Mouse (Mus musculus): Measurements from ENCODE around the gene Tshz2. TPM values are rescaled to one million over a fixed set of nuclear protein-coding genes. Genes with fewer than 3 reads are reported as not detected.

Tshz2 gene
- polyA plus RNA-seq, 1 experiment from 2014 or later = 2.5 TPM

- Histone ChIP-seq H3K36me3 (ENCODE audit: control insufficient read depth, insufficient read depth, low read length) (no peaks in the 10 kb centered on the region), H3K9me3 (ENCODE audit: control insufficient read depth, low read length) (no peaks in the 10 kb centered on the region), H3K9ac (ENCODE audit: low read length) (no peak overlapping the region), H3K4me3 (ENCODE audit: low read depth, low read length) (no peak overlapping the region), H3K27ac (ENCODE audit: low read depth, low read length) (no peak overlapping the region), H3K4me1 (replicated peaks; ENCODE audit: control insufficient read depth, insufficient read depth, low read length) (peaks cover 7% of the 10 kb centered on the region; the same call in 1 of the 2 replicates), H3K4me2 (ENCODE audit: low read depth, low read length, severe bottlenecking) (no peak overlapping the region), H3K27me3 (ENCODE audit: control insufficient read depth, insufficient read depth, low read length) (peaks cover 5% of the 10 kb centered on the region)
- WGBS = 88% methylated on average over 5 of the region's 5 CpGs
- ATAC-seq (replicated peaks; ENCODE audit: low FRiP score) (no peak), DNase-seq (ENCODE audit: low spot score) (no peak)
Measured at GRCm38 (mm10) chr2:169787381-169787780, 154.6 kb downstream of the Tshz2 start.

- peaks cover 7% of the 10 kb centered on the region; the same call in 1 of the 2 replicates for H3K4me1 ChIP-seq (replicated peaks; ENCODE audit: control insufficient read depth, insufficient read depth, low read length)
- WGBS = 71% methylated on average over 11 of the region's 11 CpGs
- no peak overlapping the region for H3K27ac ChIP-seq (ENCODE audit: low read depth, low read length)
- DNase-seq (ENCODE audit: low spot score) (no peak), ATAC-seq (replicated peaks; ENCODE audit: low FRiP score) (no peak)
- no peak overlapping the region for H3K4me3 ChIP-seq (ENCODE audit: low read depth, low read length)
- peaks cover 5% of the 10 kb centered on the region for H3K27me3 ChIP-seq (ENCODE audit: control insufficient read depth, insufficient read depth, low read length)
- H3K4me2 ChIP-seq (ENCODE audit: low read depth, low read length, severe bottlenecking) = no peak overlapping the region
- H3K36me3 ChIP-seq (ENCODE audit: control insufficient read depth, insufficient read depth, low read length) = no peaks in the 10 kb centered on the region
- H3K9ac ChIP-seq (ENCODE audit: low read length) = no peak overlapping the region
- H3K9me3 ChIP-seq (ENCODE audit: control insufficient read depth, low read length) = no peaks in the 10 kb centered on the region
Measured at GRCm38 (mm10) chr2:169787906-169788305, 155.1 kb downstream of the Tshz2 start.

GRCm38 (mm10) chr2:169790439-169791131, 157.8 kb downstream of the Tshz2 start:
- DNase-seq (ENCODE audit: low spot score) = peak; percentile 79
- H3K9me3 ChIP-seq (ENCODE audit: control insufficient read depth, low read length) = no peaks in the 10 kb centered on the region
- H3K27ac ChIP-seq (ENCODE audit: low read depth, low read length) = no peak overlapping the region
- no peaks in the 10 kb centered on the region for H3K36me3 ChIP-seq (ENCODE audit: control insufficient read depth, insufficient read depth, low read length)
- peak overlapping the region; percentile 43 for H3K9ac ChIP-seq (ENCODE audit: low read length)
- peak; percentile 86 for ATAC-seq (replicated peaks; ENCODE audit: low FRiP score)
- H3K4me2 ChIP-seq (ENCODE audit: low read depth, low read length, severe bottlenecking) = peak overlapping the region; percentile 38
- H3K27me3 ChIP-seq (ENCODE audit: control insufficient read depth, insufficient read depth, low read length) = peaks cover 22% of the 10 kb centered on the region
- peaks cover 11% of the 10 kb centered on the region; the same call in 1 of the 2 replicates for H3K4me1 ChIP-seq (replicated peaks; ENCODE audit: control insufficient read depth, insufficient read depth, low read length)
- WGBS = 6% methylated on average over 12 of the region's 12 CpGs
- H3K4me3 ChIP-seq (ENCODE audit: low read depth, low read length) = no peak overlapping the region

GRCm38 (mm10) chr2:169792706-169793105, 159.9 kb downstream of the Tshz2 start:
- H3K27ac ChIP-seq (ENCODE audit: low read depth, low read length) = no peak overlapping the region

DNA sequence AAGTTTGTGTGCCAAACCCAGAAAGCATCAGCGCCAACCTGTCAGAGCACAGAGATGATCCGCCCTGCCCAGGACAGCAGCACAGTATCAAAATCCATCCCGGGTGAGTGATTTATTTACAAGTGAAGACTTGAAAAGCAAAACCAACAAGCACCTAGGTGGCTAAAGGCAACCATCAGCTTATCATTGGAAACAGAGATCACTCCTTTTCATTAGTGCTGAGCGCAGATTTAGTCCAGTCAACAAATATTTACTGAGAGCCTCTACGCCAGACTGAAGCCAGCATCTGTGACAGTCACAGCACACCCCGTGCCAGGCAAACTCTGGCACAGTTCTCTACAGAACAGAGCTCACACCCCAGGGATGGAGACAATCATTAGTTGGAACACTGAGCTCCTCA, 169.4 kb downstream of the Tshz2 start:
- no peak overlapping the region for H3K4me2 ChIP-seq (ENCODE audit: low read depth, low read length, severe bottlenecking)
- H3K9me3 ChIP-seq (ENCODE audit: control insufficient read depth, low read length) = no peaks in the 10 kb centered on the region
- H3K36me3 ChIP-seq (ENCODE audit: control insufficient read depth, insufficient read depth, low read length) = no peaks in the 10 kb centered on the region
- 93% methylated on average over 6 of the region's 6 CpGs for WGBS
- H3K27me3 ChIP-seq (ENCODE audit: control insufficient read depth, insufficient read depth, low read length) = no peaks in the 10 kb centered on the region
- H3K4me3 ChIP-seq (ENCODE audit: low read depth, low read length) = no peak overlapping the region
- DNase-seq (ENCODE audit: low spot score) (no peak), ATAC-seq (replicated peaks; ENCODE audit: low FRiP score) (no peak)
- H3K4me1 ChIP-seq (replicated peaks; ENCODE audit: control insufficient read depth, insufficient read depth, low read length) = no peaks in the 10 kb centered on the region
- no peak overlapping the region for H3K27ac ChIP-seq (ENCODE audit: low read depth, low read length)
- H3K9ac ChIP-seq (ENCODE audit: low read length) = no peak overlapping the region

More at GRCm38 (mm10) chr2:169792706-169793105, 159.9 kb downstream of the Tshz2 start:
- 0 out of 2 replicates have a peak, but pooled peaks have one; percentile 55 for ATAC-seq (replicated peaks; ENCODE audit: low FRiP score)
- Histone ChIP-seq H3K9ac (ENCODE audit: low read length) (no peak overlapping the region), H3K4me1 (replicated peaks; ENCODE audit: control insufficient read depth, insufficient read depth, low read length) (peaks cover 11% of the 10 kb centered on the region; the same call in 1 of the 2 replicates), H3K9me3 (ENCODE audit: control insufficient read depth, low read length) (no peaks in the 10 kb centered on the region), H3K4me3 (ENCODE audit: low read depth, low read length) (no peak overlapping the region), H3K36me3 (ENCODE audit: control insufficient read depth, insufficient read depth, low read length) (no peaks in the 10 kb centered on the region), H3K4me2 (ENCODE audit: low read depth, low read length, severe bottlenecking) (no peak overlapping the region), H3K27me3 (ENCODE audit: control insufficient read depth, insufficient read depth, low read length) (peaks cover 24% of the 10 kb centered on the region)
- 3% methylated on average over 3 of the region's 3 CpGs for WGBS
- DNase-seq (ENCODE audit: low spot score) = peak; percentile 65

GRCm38 (mm10) chr2:169804380-169804779, 171.6 kb downstream of the Tshz2 start:
- Histone ChIP-seq H3K4me2 (ENCODE audit: low read depth, low read length, severe bottlenecking) (no peak overlapping the region), H3K4me1 (replicated peaks; ENCODE audit: control insufficient read depth, insufficient read depth, low read length) (no peaks in the 10 kb centered on the region), H3K4me3 (ENCODE audit: low read depth, low read length) (no peak overlapping the region), H3K9ac (ENCODE audit: low read length) (no peak overlapping the region), H3K9me3 (ENCODE audit: control insufficient read depth, low read length) (no peaks in the 10 kb centered on the region), H3K27me3 (ENCODE audit: control insufficient read depth, insufficient read depth, low read length) (no peaks in the 10 kb centered on the region), H3K36me3 (ENCODE audit: control insufficient read depth, insufficient read depth, low read length) (no peaks in the 10 kb centered on the region), H3K27ac (ENCODE audit: low read depth, low read length) (no peak overlapping the region)
- DNase-seq (ENCODE audit: low spot score) (no peak), ATAC-seq (replicated peaks; ENCODE audit: low FRiP score) (no peak)
- WGBS = 70% methylated on average over 5 of the region's 5 CpGs

DNA sequence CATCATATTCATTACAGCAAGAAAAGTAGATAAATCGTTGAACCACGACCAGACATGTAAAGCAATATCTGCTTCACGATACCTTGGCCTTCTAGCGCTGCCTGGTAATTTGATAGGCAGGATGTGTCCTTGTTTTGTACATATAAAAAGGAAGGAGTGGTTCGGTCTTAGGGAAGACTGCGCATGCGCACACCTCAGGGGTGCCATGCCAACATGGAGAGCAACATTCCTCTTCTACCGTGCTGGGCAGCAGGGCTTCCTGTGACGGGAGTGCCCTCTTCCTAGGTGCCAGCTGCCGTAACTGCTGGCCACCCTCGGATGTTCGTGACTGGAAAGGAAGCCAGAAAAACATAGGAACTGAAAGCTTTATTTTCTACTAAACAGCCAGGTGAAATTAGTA, 172.7 kb downstream of the Tshz2 start:
- ATAC-seq (replicated peaks; ENCODE audit: low FRiP score) (no peak), DNase-seq (ENCODE audit: low spot score) (no peak)
- Histone ChIP-seq H3K9ac (ENCODE audit: low read length) (no peak overlapping the region), H3K36me3 (ENCODE audit: control insufficient read depth, insufficient read depth, low read length) (no peaks in the 10 kb centered on the region), H3K4me1 (replicated peaks; ENCODE audit: control insufficient read depth, insufficient read depth, low read length) (no peaks in the 10 kb centered on the region), H3K4me2 (ENCODE audit: low read depth, low read length, severe bottlenecking) (no peak overlapping the region), H3K9me3 (ENCODE audit: control insufficient read depth, low read length) (no peaks in the 10 kb centered on the region), H3K4me3 (ENCODE audit: low read depth, low read length) (no peak overlapping the region), H3K27ac (ENCODE audit: low read depth, low read length) (no peak overlapping the region), H3K27me3 (ENCODE audit: control insufficient read depth, insufficient read depth, low read length) (no peaks in the 10 kb centered on the region)
- 93% methylated on average over 12 of the region's 12 CpGs for WGBS

DNA sequence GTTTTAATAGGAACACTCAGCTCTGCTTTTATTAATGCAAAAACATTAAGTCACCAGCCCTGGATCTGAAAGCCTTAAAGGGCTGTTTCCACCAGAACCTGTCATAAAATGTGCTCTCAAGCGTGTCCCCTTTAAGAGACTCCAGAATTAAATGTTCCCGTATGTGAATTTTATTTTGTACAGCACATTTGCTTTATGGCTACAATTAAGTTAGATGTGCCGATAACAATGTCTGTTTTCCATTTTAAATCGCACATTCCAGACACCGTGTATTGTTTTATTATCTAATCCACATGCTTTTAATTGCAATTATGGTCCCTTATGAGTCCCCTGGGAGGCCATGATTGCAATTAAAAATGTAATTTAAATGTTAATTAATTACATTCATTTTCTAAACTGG, 178.8 kb downstream of the Tshz2 start:
- no peak overlapping the region for H3K4me3 ChIP-seq (ENCODE audit: low read depth, low read length)
- H3K4me1 ChIP-seq (replicated peaks; ENCODE audit: control insufficient read depth, insufficient read depth, low read length) = no peaks in the 10 kb centered on the region
- ATAC-seq (replicated peaks; ENCODE audit: low FRiP score) (no peak), DNase-seq (ENCODE audit: low spot score) (no peak)
- no peak overlapping the region for H3K27ac ChIP-seq (ENCODE audit: low read depth, low read length)
- no peak overlapping the region for H3K4me2 ChIP-seq (ENCODE audit: low read depth, low read length, severe bottlenecking)
- H3K9ac ChIP-seq (ENCODE audit: low read length) = no peak overlapping the region
- H3K9me3 ChIP-seq (ENCODE audit: control insufficient read depth, low read length) = no peaks in the 10 kb centered on the region
- no peaks in the 10 kb centered on the region for H3K27me3 ChIP-seq (ENCODE audit: control insufficient read depth, insufficient read depth, low read length)
- no peaks in the 10 kb centered on the region for H3K36me3 ChIP-seq (ENCODE audit: control insufficient read depth, insufficient read depth, low read length)
- 79% methylated on average over 5 of the region's 5 CpGs for WGBS

DNA sequence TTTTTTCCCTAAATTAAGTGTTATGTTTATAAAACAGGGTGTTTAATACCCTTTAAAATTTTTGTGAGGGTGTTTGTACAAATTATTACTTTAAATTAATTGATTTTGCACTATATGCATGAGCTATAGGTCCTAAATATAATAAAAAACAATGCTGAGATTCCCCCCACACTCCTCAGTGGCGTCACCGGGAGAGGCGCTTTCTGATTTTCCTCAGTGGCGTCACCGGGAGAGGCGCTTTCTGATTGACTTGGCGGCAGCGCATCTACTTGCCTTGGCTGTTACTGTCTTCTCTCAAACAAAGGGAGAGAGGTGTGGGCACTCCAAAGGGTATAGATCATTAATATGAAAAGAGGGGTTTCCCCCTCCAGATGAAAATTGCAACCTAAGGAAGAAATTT, 179.2 kb downstream of the Tshz2 start:
- Histone ChIP-seq H3K4me1 (replicated peaks; ENCODE audit: control insufficient read depth, insufficient read depth, low read length) (no peaks in the 10 kb centered on the region), H3K4me2 (ENCODE audit: low read depth, low read length, severe bottlenecking) (no peak overlapping the region), H3K36me3 (ENCODE audit: control insufficient read depth, insufficient read depth, low read length) (no peaks in the 10 kb centered on the region), H3K27ac (ENCODE audit: low read depth, low read length) (no peak overlapping the region), H3K4me3 (ENCODE audit: low read depth, low read length) (no peak overlapping the region), H3K9me3 (ENCODE audit: control insufficient read depth, low read length) (no peaks in the 10 kb centered on the region), H3K27me3 (ENCODE audit: control insufficient read depth, insufficient read depth, low read length) (no peaks in the 10 kb centered on the region), H3K9ac (ENCODE audit: low read length) (no peak overlapping the region)
- no peak for DNase-seq (ENCODE audit: low spot score)
- 94% methylated on average over 8 of the region's 8 CpGs for WGBS
- no peak for ATAC-seq (replicated peaks; ENCODE audit: low FRiP score)
